Mouse (Mus musculus): ENCODE data around the gene Dcst1. TPM values are rescaled to one million over a fixed set of nuclear protein-coding genes. Genes with fewer than 3 reads are reported as not detected.

The Dcst1 gene
- polyA plus RNA-seq (2012): not detected in 2 replicates

DNA sequence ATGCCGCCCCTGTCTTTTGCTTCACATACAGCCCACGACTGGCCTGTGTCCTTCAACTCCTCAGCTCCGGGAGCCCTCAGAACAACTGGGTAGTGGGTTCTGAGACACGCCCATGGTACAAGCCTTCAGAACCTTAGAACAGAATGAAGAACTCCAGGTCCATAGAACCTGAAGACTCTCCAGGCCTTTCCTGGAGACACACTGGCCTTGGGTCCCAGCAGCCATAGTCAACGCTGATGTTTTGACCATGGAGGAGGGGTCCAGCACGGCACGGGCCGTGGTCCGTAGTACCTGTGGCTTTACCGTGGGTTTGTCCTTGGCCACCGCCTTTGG is at the start of gene Dcst1:
Gene Dcst1 (minus strand): TSS at position 101 of the 333 bp plus-strand sequence.

DNA sequence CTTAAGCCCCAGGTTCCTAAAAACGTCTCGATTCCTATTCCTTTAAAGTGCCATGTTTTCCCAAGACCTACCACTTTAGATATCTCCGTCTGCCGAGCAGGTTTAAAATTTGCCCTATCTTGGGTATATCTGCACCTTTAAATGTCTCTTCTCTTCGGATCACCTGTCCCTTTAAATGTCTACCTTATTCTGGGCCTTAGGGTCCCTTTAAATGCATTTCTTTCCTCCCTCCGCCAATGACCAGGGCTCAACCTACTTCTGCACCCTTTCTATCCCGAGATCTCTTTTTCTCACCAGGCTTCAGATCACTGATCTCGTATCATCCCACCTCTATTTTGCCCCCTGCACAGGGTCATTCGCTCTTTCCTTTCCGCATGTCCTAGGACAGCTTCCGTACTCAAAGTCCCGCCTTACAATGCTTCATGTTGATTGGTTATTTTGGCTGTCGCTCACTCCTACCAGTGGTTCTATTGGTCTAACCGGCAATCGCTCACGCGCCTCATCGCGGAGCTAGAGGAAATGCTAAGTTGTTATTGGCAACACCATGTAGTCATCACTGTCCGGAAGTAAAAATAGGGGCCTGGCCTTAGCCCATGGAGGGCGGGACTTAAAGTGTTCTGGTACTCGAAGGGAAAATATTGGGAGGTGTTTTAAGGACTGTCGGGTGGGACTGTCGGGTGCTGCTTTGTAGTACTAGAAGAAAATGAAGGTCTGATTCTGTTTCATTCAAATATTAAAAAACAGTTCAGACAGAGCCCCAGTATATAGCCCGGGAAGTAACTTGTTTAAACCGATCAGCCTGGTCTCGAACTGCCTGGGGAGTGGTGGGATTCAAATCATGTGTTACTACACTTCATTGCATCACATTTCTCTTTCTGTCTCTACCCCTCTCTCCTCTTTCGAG is 46.7 kb upstream of the Dcst1 start, which contains the start of gene Flad1:
Gene Flad1 (minus strand): TSS at position 381 of the 904 bp plus-strand sequence.

DNA sequence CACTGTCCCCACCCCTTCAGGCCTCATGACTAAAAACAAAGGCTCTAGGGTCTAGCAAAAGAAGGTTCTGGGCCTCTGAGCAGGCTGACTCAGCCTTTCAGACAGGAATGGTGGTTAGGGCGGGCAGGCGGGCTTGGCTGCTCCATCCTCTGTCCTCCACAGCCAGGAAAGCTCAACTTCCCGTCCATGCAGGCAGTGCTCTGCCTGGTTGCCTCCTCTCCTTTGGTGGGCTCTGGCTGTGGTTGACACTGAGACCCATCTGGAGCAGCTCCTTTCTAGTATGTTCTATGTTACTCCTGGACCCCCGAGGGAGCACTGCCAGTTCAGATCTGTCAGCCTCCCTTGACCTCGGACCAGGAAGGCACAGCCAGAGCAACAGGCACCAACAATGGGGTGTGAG is 37.6 kb upstream of the Dcst1 start, which contains the start of gene Lenep:
Gene Lenep (minus strand): TSS at position 101 of the 400 bp plus-strand sequence.

DNA sequence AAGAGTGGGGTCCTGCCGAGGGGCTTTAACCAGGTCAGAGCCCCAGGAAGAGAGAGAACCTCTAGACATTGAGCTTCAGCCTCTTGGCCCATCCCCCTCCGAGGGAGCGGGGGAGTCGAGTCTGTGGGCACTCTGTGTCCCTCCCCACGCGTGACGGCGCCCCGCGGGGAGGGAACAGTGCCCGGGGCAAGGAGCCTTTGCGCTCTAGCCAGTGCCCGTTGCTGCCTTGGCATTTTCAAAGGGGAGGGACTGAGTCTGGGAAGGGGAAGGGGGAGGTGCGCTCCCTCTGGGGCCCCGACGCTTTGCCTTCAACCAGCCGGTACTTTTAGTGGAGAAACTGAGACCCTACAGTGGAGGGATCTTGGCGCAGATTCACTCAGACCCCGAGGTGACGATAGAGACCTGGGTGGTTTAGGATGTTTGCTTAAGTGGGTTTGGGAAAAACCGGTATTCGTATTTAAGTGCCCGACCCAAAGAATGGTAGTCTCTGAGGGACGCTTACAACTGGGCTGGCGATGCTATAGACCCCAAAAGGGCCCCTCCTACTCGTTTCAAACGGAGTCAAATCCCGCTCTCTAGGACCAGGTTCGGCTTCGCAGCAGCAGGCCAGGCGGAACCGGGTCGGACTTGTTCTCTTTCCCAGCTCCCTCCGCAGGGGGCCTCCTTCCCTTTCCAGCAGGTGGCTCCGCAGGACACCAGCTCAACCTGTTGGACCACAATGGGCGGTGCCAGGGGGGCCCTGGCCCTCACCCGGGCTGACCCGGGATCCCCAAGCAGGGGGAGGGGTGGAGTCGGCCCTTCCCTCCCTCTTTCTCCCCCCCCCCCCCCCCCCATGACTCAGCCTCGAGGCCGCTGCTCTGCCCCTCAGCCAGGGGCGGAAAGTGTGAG is 29.2 kb upstream of the Dcst1 start, which contains the start of gene Zbtb7b:
Gene Zbtb7b (minus strand): TSS at position 771 of the 888 bp plus-strand sequence.

DNA sequence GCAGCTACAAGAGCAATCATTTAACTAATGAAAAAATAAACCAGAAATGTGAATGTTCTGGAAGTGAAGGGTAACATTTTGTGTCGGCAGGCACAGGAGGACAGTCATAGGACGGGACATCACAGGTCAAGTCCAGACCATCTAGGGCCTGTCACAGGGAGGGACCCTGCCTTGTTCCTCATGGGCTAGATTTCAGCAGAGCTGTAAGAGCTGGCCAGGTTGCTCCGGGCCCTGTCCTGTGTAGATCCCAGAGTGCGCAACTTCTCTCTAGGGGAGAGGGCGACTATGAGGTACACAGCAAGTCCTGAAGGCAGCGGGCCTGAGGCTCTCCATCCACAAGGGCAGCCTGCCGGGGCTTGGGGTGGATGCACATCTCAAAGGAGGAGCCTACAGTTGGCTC is 3.4 kb downstream of the Dcst1 start, which contains the start of gene Dcst2:
Gene Dcst2 (plus strand): TSS at position 301 of the 400 bp plus-strand sequence.

DNA sequence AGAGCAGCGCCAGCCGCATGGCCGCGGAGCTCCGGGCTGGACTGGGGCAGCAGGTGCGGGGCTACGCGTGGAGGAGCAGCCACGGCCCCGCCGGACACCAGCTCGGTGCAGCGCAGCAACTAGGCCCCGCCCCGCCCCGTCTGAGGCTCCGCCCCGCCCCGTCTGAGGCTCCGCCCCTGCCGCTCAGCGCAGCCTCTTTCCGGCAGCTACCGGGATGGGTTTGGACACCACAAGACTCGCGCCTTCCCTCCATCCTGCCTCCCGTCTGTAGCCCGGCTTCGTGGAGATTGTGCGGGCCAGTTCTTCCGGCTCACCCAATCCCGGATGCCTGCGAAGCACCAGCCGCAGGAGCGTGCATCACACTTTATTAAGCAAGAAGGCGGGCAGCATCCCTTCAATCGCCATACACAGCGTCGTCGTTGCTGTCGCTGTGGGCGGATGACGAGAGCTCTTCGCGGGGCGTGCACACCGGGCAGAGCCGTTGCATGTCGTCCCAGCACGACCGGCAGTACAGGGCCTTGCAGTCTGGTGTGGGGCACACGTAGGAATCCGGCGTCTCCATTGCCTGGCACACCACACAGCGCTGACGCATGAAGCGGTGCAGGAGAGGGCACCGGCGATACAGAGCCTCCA is 15.1 kb downstream of the Dcst1 start, which contains the start of gene Adam15:
Gene Adam15 (minus strand): TSS at position 128 of the 633 bp plus-strand sequence.

DNA sequence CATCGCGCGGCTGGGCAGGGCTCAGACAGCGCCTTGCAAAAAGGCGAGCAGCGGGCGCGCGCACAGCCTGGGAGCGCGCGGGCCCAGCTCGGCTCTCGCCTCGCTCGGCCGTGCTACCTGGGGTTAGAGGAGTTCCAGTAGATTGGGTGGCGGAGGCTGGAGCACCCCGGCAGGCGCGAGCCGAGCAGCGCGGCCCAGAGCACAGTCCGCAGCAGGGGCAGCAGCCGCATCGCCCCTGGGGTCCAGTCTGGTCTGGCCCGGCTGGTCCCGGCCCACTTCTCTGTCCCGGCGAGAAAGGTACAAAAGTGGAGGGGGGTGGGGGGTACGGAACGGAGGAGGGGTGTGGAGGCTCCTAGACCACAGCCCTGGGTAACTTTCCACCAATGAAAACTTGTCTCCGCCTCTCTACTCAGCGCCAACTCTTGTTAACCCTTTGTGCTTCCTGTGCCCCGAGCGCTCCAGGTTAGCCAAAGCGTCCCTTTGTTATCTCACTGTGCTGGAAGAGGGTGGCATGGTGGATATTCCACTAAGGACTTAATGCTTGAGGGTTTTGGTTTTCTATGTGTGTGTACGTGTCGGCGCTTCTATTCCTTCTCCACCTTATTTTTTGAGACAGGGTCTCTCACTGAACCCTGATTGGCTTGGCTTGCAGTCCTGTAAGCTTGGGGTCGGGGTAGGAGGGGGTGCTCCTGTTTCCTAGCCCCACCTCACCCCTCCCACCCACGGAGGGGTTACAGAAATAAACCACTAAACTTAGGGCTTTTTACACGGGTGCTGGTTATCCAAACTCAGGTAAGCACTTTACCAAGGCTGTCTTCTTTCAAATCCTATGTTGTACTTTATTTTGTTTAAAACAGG is 27.1 kb downstream of the Dcst1 start, which contains the start of gene Efna4:
Gene Efna4 (minus strand): TSS at position 308 of the 858 bp plus-strand sequence.

DNA sequence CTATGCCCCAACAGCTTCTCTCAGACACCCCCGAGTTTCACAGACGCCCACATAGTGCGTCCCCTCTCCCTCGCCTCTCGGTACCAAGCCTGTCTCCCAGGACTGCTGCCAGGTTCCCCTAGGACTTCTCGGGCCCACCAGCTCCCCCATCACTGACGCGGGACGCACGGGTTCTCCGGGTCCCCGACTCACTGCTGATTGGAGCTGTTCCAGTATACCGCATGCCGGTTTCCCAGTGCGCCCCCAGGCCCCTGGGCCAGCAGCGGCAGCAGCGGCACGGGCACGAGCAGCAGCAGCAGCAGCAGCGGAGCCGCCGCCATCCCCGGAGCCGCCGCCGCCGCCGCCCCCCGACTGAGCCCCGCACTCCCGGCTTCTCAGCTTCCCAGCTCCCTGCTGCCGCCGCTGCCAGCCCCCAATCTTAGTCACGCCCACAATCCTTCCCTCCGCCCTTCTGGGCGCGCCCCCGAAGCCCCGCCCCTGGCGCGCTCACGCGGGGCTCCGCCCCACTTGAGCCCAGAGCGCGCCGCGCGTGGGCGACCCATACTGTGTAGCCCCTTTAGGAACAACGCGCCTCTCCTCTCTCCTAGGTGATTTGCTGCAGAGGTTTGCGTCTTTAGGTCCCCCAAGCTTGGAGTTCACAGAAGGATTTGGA is 42.4 kb downstream of the Dcst1 start, which contains the start of gene Efna3:
Gene Efna3 (minus strand): TSS at position 452 of the 652 bp plus-strand sequence.

Other genes starting within 250 kb of the Dcst1 start
- gene Pklr, start 229.1 kb downstream of the Dcst1 start, polyA plus RNA-seq (2012): 27.8 and 36.5 TPM in 2 replicates
- 1.8 and 2.5 TPM in 2 replicates for gene Hcn3, start 205.1 kb downstream of the Dcst1 start, polyA plus RNA-seq (2012)
- gene Clk2, start 200.5 kb downstream of the Dcst1 start, polyA plus RNA-seq (2012): 49.2 and 71.4 TPM in 2 replicates
- gene Scamp3, start 187.8 kb downstream of the Dcst1 start, polyA plus RNA-seq (2012): 366 and 382 TPM in 2 replicates
- 253 and 287 TPM in 2 replicates for gene Fam189b, start 182.1 kb downstream of the Dcst1 start, polyA plus RNA-seq (2012)
- gene Gba, start 162.3 kb downstream of the Dcst1 start, polyA plus RNA-seq (2012): 9.8 and 12.3 TPM in 2 replicates
- gene Thbs3, start 150.1 kb downstream of the Dcst1 start, polyA plus RNA-seq (2012): 0.61 and 2.0 TPM in 2 replicates
- gene Mtx1, start 138.2 kb downstream of the Dcst1 start, polyA plus RNA-seq (2012): 318 and 336 TPM in 2 replicates
- gene Muc1, start 136.2 kb downstream of the Dcst1 start, polyA plus RNA-seq (2012): 0.56 and 0.64 TPM in 2 replicates
- 235 and 304 TPM in 2 replicates for gene Krtcap2, start 119.3 kb downstream of the Dcst1 start, polyA plus RNA-seq (2012)
- 9.2 and 11.3 TPM in 2 replicates for gene Trim46, start 118.9 kb downstream of the Dcst1 start, polyA plus RNA-seq (2012)
- gene Dpm3, start 105.9 kb downstream of the Dcst1 start, polyA plus RNA-seq (2012): 448 and 506 TPM in 2 replicates
- gene Slc50a1, start 94.7 kb downstream of the Dcst1 start, polyA plus RNA-seq (2012): 12.7 and 16.4 TPM in 2 replicates
- not detected in 2 replicates for gene Efna1, start 84.1 kb downstream of the Dcst1 start, polyA plus RNA-seq (2012)
- 0.83 and 0.91 TPM in 2 replicates for gene Efna3, start 42.3 kb downstream of the Dcst1 start, polyA plus RNA-seq (2012)
- 3.1 and 4.1 TPM in 2 replicates for gene Efna4, start 27.2 kb downstream of the Dcst1 start, polyA plus RNA-seq (2012)
- 195 and 256 TPM in 2 replicates for gene Adam15, start 15.3 kb downstream of the Dcst1 start, polyA plus RNA-seq (2012)
- gene Dcst2, start 3.3 kb downstream of the Dcst1 start, polyA plus RNA-seq (2012): not detected in 2 replicates
- 42.9 and 63.7 TPM in 2 replicates for gene Zbtb7b, start 29.5 kb upstream of the Dcst1 start, polyA plus RNA-seq (2012)
- gene Lenep, start 37.5 kb upstream of the Dcst1 start, polyA plus RNA-seq (2012): 0.05 and 0.10 TPM in 2 replicates
- 17.5 and 17.9 TPM in 2 replicates for gene Flad1, start 46.6 kb upstream of the Dcst1 start, polyA plus RNA-seq (2012)
- 66.6 and 73.2 TPM in 2 replicates for gene Cks1b, start 53.1 kb upstream of the Dcst1 start, polyA plus RNA-seq (2012)
- 117 and 151 TPM in 2 replicates for gene Shc1, start 53.2 kb upstream of the Dcst1 start, polyA plus RNA-seq (2012)
- gene Pygo2, start 65.0 kb upstream of the Dcst1 start, polyA plus RNA-seq (2012): 111 and 155 TPM in 2 replicates
- gene Pbxip1, start 71.5 kb upstream of the Dcst1 start, polyA plus RNA-seq (2012): 18.0 and 19.0 TPM in 2 replicates
- gene Pmvk, start 89.3 kb upstream of the Dcst1 start, polyA plus RNA-seq (2012): 9.1 and 14.1 TPM in 2 replicates
- 0.02 and 0.08 TPM in 2 replicates for gene Kcnn3, start 154.9 kb upstream of the Dcst1 start, polyA plus RNA-seq (2012)

Measured in megakaryocyte-erythroid progenitor cell, adult 5 weeks (primary cell).